Mouse (Mus musculus) brain, adult 2 months (tissue): ENCODE measurements around the gene Eepd1.

ENCODE experiments used
- DNase-seq: peaks from one replicate; pipeline ENCODE4 v3.0.0; 2011; ENCODE audit warnings: low read depth, low spot score

Gene Eepd1

GRCm38 (mm10) chr9:25489221-25489960 is 8.0 kb downstream of the Eepd1 start:
- DNase-seq: no peak

GRCm38 (mm10) chr9:25490278-25491145 is 9.2 kb downstream of the Eepd1 start:
- no peak for DNase-seq

- peak; percentile 38 for DNase-seq
Observed at GRCm38 (mm10) chr9:25493918-25494317, 12.6 kb downstream of the Eepd1 start.

DNA sequence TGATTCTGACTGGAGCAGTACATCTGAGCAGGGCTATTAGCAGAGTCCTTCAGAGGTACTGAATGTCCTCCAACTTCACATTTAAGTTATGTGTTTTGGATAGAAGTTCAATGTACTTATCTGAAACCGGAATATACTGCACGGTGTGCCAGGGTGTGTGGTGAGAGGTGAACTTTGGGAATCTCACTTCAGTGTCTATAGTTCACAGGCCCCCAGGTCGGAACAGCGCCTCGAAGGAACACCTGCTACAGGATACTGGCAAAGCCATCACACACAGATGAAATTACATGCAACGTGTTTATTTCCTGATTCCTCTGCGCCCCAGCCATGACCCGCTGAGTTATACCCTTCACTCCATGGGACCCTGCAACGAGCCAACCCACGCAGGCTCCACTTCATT is 14.3 kb downstream of the Eepd1 start:
- DNase-seq: no peak

DNA sequence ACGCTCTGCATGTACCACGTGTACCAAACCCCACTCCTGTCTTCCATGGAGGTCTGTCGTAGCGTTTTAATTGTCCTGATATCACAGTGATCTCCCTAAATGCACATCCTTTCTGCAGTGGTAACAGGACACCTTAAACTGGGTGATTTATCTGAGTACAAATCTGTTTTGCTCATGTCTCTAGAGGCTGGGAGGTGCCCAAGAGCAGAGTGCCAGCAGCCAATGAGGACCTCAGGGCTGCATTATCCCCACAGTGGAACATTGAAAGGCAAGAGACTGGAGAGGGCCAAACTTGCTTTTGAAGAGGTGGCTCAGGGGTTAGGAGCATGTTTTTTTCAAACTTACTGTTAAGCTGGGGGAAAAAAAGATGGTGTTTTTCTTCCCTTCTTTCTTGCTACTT is 14.8 kb downstream of the Eepd1 start:
- no peak for DNase-seq

DNA sequence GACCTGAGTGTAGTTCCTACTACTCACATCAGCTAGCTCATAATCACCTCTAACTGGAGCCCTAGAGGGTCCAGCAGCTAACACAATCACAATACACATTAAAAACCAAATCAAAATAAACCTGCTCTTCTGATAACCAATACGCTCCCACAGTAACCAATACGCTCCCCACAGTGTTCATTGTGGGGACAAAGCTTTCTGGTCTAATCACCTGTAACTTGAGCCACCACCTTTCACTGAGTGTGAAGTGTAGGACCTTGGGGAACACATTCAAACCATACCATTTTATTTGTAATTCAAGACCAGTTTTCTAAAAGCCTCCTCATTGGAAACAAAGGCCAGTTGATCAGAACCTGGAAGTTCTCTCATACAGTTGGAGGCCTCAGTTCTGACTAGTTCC is 15.4 kb downstream of the Eepd1 start:
- DNase-seq: no peak

- DNase-seq: no peak
Observed at GRCm38 (mm10) chr9:25498770-25499169, 17.4 kb downstream of the Eepd1 start.

DNA sequence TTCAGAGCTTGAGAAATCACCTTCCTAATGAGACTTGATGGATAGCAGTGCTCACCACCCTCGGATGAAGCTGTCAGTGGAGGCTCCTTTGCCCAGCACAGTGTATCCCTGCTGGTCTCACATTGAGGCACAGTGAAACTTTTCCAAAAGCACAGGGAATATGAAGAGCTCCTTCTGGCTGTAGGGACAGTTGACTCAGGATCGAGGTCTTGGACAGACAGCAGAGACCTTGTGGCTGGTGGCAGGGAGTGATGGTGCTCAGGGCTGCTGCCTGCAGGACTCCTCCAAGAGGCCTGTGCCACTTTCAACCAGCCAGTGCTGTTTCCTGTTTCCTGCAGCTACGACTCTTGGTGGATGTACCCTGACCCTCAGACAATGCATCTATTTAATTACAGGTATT is 18.0 kb downstream of the Eepd1 start:
- DNase-seq: no peak

- DNase-seq: no peak
Observed at GRCm38 (mm10) chr9:25500031-25500430, 18.7 kb downstream of the Eepd1 start.

- no peak for DNase-seq
Observed at GRCm38 (mm10) chr9:25508825-25509224, 27.5 kb downstream of the Eepd1 start.

DNA sequence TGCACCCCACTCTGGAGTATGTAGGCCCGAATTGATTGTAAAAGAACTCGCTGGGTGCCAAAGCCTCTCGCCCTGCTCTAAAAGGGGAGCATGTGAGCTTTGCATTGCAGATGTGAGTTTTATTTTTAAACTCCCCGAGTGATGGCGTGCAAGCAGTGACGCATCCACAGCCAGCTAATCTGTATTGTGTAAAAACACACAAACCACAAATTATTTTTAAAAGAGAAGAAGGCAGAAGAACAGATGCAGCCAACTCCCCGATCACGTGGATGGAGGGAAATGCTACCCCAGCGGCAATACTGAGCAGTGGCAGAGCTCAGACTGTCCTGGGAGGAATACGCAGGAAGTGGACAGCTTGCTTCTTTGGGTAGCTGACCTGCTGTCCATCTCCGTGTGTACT is 29.2 kb downstream of the Eepd1 start:
- DNase-seq: peak; percentile 88

DNA sequence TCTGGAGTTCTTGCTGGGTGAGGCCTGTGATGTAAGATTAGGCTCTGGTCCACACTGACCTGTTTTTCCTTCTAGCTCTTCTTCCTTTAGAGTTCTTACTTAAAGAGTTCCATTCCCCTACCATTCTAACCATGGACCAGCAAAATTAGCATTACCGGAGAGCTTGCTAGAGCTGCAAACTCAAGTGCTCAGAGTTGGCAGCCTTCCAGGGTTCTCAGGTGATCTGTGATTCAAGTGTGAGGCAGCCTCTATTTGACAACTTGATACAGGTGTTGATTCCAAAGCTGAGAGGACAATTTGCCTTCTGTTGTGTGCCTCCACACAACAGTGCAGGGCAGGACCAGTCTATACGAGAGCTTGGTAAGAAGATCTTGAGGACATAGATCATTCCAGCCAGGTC is 31.7 kb downstream of the Eepd1 start:
- DNase-seq: peak; percentile 87

DNA sequence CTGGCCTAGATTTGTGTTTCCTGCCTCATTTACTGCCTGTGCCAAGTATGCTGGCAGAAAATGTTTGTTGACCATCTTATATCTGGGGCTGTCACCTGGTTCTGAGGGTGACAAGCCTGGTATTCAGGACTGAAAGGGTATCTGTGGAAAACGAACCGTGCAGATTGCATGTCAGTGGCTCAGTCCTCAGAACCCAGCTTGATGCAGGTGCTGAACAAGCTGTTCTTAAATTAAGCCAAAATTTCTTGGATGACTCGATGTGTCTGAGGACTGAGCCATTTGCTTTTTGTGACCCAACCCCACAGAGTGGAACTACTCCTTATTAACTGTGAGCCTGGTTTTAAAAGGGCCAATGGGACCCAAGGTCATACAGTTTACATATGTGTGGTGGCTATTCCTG is 32.2 kb downstream of the Eepd1 start:
- peak; percentile 92 for DNase-seq

GRCm38 (mm10) chr9:25516640-25517039 is 35.3 kb downstream of the Eepd1 start:
- DNase-seq: no peak

- DNase-seq: no peak
Observed at GRCm38 (mm10) chr9:25517982-25518381, 36.6 kb downstream of the Eepd1 start.

DNA sequence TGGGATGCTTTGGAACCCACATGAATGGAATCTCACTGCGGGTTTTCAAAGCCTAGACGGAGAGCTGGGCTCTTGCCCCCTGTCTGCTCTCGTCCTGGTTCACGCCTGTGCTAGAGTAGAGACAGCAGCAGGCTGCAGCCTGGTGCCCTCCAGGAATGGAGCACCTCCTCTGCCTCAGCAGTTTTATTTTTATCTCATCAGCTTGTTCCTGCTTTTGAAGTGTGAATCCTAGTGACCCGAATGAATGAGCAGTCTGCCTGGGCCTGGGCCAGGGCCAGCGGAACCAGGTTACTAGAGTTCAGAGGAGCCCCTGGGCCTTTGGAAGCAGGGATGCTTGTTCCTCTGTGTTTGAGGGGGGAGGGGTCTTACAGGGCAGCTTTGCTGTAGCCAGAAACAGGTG is 37.8 kb downstream of the Eepd1 start:
- DNase-seq: peak; percentile 77

- peak; percentile 83 for DNase-seq
Observed at GRCm38 (mm10) chr9:25520826-25521225, 39.5 kb downstream of the Eepd1 start.

- no peak for DNase-seq
Observed at GRCm38 (mm10) chr9:25521825-25522224, 40.5 kb downstream of the Eepd1 start.

- no peak for DNase-seq
Observed at GRCm38 (mm10) chr9:25526516-25526915, 45.2 kb downstream of the Eepd1 start.

- DNase-seq: peak; percentile 23
Observed at GRCm38 (mm10) chr9:25526927-25527337, 45.6 kb downstream of the Eepd1 start.

DNA sequence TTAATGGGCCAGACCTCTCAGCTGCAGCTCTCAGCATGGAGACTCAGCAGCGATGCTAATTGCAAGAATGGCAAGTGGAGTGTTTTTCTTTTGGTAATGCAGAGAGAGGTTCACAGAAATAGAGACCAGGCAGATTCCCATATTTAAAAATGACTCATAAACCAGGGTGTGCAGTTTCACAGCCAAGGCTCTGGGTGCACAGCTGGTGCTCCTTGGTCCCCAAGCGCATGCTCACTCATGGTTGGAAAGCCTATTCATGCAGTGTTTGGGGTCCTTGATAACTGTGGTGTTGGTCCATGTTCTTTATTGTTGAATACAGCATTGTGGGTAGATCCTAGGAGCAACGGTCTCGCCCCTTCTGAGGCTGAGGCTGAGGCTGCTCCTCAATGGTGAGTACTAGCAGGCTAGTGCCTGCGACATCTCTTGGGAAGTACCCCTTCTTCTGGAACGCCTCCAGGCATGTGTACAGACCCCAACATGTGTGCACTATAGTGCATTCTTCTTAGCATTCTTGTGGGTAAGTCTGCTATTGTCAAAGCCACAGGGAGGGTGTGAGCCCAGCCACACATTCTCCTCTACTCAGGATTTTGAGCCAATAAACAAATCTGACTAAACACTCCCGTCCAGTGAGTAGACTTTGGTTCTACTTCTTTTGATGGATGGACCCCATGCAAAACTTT is 46.2 kb downstream of the Eepd1 start:
- peak; percentile 48 for DNase-seq

- DNase-seq: no peak
Observed at GRCm38 (mm10) chr9:25531627-25532026, 50.3 kb downstream of the Eepd1 start.
